Mouse (Mus musculus): ENCODE results near the gene Slc9a3r1. TPM values are rescaled to one million over a fixed set of nuclear protein-coding genes. Genes with fewer than 3 reads are reported as not detected.

Slc9a3r1 gene
- polyA plus RNA-seq, 1 experiment from 2014 or later = 39.6 TPM

DNA sequence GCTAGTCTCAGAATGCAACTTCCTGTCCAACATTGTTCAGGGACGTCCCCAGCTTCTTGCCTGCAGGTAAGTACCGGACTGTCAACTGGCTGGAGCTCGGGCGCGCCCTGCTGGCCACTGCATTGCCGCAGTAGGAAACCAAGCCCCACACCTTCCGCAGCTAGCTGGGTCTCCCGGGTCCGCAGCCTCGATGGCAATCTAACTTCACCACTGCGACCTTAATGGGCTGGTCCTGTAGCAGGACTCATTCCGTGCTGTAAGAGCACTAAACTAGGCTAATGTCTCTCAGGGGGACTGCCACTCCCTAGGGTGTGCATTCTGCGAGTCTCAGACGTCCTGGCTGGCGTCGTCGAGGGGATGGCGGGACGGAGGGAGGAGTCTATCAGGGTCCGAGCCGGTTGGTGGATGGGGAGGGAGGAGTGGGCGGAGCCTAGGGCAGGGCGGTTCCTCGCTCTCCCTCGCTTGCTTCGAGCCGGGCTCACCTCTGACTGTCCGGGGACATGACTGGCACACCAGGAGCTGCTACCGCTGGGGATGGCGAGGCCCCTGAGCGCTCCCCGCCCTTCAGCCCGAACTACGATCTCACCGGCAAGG lies 9.3 kb upstream of the Slc9a3r1 start:
- Histone ChIP-seq H3K36me3 (no peaks in the 10 kb centered on the region), H3K27ac (no peak overlapping the region), H3K4me3 (peak overlapping the region; percentile 42), H3K9me3 (0 out of 2 replicates have a peak, but pooled peaks cover 4% of the 10 kb centered on the region), H3K27me3 (ENCODE audit: insufficient read depth, poor library complexity, severe bottlenecking) (peaks cover 61% of the 10 kb centered on the region), H3K4me1 (replicated peaks) (peaks cover 48% of the 10 kb centered on the region)
- peak; percentile 80 for DNase-seq (ENCODE audit: low spot score)
- WGBS = 2% methylated on average over 35 of the region's 35 CpGs

DNA sequence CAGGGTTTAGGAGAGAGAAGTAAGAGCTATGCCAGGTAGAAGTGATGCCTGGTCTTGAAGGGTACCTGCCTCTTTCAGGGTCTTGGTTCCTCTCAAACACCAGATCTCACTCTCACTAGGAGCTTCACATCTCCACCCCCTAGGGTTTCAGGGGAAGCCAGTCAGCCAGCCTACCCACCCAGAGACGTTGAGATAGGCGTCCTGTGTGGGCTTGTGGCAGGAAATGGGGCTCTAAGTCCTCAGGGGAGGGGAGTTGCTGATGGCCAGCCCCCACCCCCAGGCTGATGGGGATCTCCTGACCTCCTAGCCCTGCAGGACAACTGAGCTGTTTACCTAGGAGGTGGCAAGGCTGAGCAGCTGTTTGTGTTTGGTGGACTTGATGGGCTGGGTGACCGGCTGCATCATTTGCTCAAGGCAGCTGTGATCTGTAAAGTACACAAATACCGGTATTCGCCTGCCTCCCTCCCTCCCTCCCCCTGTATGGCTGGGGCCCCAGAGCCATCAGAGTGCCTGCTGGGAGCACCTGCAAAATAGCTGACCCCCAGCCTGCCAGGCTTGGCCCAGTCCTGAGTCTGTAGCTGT lies 8.0 kb upstream of the Slc9a3r1 start:
- 13% methylated on average over 5 of the region's 5 CpGs for WGBS
- H3K9me3 ChIP-seq = no peaks in the 10 kb centered on the region
- H3K27me3 ChIP-seq (ENCODE audit: insufficient read depth, poor library complexity, severe bottlenecking) = peaks cover 69% of the 10 kb centered on the region

DNA sequence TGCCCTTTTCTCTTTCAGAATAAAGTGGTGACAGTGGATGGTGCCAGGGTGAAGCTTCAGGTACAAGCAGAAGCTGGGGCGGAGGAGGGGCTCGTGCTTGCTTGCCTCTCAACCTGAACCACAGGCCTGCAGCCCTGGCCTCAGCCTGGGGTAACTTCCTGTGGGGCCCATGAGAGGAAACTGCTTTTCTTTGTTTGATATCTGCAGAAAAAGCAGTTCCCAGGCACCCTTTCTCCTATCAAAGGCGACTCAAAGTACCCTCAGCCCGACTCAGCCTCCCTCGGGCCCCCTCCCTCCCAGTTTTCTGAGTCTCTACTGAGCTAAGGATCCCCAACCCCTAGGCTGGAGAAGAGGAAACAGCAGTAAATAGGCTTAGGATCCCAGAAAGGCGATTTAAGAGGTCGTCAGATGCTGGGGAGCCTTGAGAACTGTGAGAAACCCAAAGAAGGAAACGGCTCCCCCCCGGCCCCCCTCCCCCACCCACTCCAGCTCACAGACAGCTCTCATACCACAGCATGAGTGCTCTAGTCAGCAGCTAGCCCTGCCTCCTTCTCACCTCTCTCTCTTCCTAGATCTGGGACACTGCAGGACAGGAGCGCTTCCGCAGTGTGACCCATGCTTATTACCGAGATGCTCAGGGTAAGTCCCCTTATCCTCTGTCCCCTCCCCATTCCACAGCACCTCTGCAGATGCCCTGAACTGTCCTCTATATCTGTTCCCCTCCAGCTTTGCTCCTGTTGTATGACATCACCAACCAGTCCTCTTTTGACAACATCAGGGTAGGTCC lies 5.0 kb upstream of the Slc9a3r1 start:
- Histone ChIP-seq H3K27ac (peak overlapping the region; percentile 64), H3K4me1 (replicated peaks) (peaks cover 63% of the 10 kb centered on the region), H3K4me3 (no peak overlapping the region), H3K9me3 (no peaks in the 10 kb centered on the region), H3K27me3 (ENCODE audit: insufficient read depth, poor library complexity, severe bottlenecking) (peaks cover 82% of the 10 kb centered on the region), H3K36me3 (no peaks in the 10 kb centered on the region)
- 39% methylated on average over 12 of the region's 12 CpGs for WGBS
- DNase-seq (ENCODE audit: low spot score) = no peak

More for the DNA sequence above, 8.0 kb upstream of the Slc9a3r1 start:
- Histone ChIP-seq H3K4me3 (no peak overlapping the region), H3K4me1 (replicated peaks) (peaks cover 53% of the 10 kb centered on the region), H3K36me3 (no peaks in the 10 kb centered on the region), H3K27ac (no peak overlapping the region; the same call in 1 of the 2 replicates)
- no peak for DNase-seq (ENCODE audit: low spot score)

DNA sequence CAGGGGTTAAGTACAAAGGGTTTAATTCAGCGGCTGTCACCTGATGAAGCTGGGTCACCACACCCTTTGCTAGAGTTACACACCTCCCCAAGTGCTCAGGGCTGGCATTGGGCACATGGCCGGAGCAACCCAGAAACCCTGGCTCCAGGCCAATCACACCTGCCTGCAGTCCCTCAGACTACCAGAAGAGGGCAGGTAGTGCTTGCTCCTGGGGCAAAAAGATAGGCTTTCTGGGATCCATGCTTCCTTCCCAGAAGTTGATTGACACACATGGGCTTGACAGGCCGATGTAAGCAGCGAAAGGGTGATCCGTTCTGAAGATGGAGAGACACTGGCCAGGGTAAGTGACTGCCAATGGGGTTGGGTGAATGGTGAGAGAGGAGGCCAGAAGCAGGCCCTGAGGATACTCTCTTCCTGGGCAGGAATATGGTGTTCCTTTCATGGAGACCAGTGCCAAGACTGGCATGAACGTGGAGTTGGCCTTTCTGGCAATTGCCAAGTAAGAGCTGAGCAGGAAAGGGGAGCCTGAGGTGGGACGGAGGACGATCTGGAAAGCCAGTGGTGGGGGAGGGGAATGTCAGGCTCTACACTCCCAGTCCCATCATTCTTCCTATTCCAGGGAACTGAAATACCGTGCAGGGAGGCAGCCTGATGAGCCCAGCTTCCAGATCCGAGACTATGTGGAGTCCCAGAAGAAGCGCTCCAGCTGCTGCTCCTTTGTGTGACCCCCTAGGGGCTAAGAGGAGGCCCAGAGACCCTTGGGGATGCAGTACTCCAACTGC lies 2.9 kb upstream of the Slc9a3r1 start:
- Histone ChIP-seq H3K36me3 (no peaks in the 10 kb centered on the region), H3K27me3 (ENCODE audit: insufficient read depth, poor library complexity, severe bottlenecking) (peaks cover 75% of the 10 kb centered on the region), H3K4me3 (no peak overlapping the region), H3K9me3 (no peaks in the 10 kb centered on the region), H3K27ac (no peak overlapping the region; the same call in 1 of the 2 replicates), H3K4me1 (replicated peaks) (peaks cover 65% of the 10 kb centered on the region)
- WGBS = 46% methylated on average over 11 of the region's 11 CpGs
- DNase-seq (ENCODE audit: low spot score) = peak; percentile 67

GRCm38 (mm10) chr11:115160883-115161577 lies 2.1 kb upstream of the Slc9a3r1 start:
- peaks cover 68% of the 10 kb centered on the region for H3K4me1 ChIP-seq (replicated peaks)
- no peaks in the 10 kb centered on the region for H3K9me3 ChIP-seq
- peak; percentile 79 for DNase-seq (ENCODE audit: low spot score)
- H3K27me3 ChIP-seq (ENCODE audit: insufficient read depth, poor library complexity, severe bottlenecking) = peaks cover 75% of the 10 kb centered on the region
- H3K36me3 ChIP-seq = no peaks in the 10 kb centered on the region
- 32% methylated on average over 10 of the region's 10 CpGs for WGBS
- no peak overlapping the region for H3K27ac ChIP-seq
- no peak overlapping the region for H3K4me3 ChIP-seq

- Histone ChIP-seq H3K27ac (no peak overlapping the region), H3K27me3 (ENCODE audit: insufficient read depth, poor library complexity, severe bottlenecking) (peaks cover 69% of the 10 kb centered on the region), H3K36me3 (no peaks in the 10 kb centered on the region), H3K4me3 (no peak overlapping the region), H3K4me1 (replicated peaks) (peaks cover 70% of the 10 kb centered on the region), H3K9me3 (no peaks in the 10 kb centered on the region)
- 62% methylated on average over 9 of the region's 9 CpGs for WGBS
- no peak for DNase-seq (ENCODE audit: low spot score)
Observed at GRCm38 (mm10) chr11:115161578-115162204, 1.4 kb upstream of the Slc9a3r1 start.

DNA sequence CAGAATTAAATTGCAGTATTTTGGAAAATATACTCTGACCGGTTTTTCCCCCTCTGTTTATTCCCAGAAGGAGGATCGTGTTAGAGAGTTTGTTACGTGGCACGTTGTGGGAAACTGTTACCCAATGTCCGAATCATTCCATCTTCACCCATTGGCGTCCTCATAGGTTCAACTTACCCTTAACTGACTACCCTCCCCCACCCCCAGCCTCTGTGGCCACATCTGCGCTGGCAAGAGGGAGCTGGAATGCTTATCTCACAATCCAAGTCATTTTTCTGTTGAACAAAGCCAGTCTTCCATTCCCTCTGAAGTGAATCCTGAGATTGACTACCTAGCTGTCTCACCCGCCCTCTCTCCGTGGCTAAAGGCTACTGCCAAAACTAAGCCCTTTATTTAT lies 938 bp upstream of the Slc9a3r1 start:
- no peaks in the 10 kb centered on the region for H3K36me3 ChIP-seq
- H3K4me3 ChIP-seq = peak overlapping the region; percentile 75
- peaks cover 64% of the 10 kb centered on the region for H3K27me3 ChIP-seq (ENCODE audit: insufficient read depth, poor library complexity, severe bottlenecking)
- H3K27ac ChIP-seq = peak overlapping the region; percentile 85
- no peak for DNase-seq (ENCODE audit: low spot score)
- peaks cover 70% of the 10 kb centered on the region for H3K4me1 ChIP-seq (replicated peaks)
- 22% methylated on average over 9 of the region's 9 CpGs for WGBS
- H3K9me3 ChIP-seq = no peaks in the 10 kb centered on the region

GRCm38 (mm10) chr11:115163568-115164150 lies 518 bp downstream of the Slc9a3r1 start:
- no peak for DNase-seq (ENCODE audit: low spot score)
- WGBS = under 1% methylated on average over 47 of the region's 47 CpGs
- Histone ChIP-seq H3K9me3 (no peaks in the 10 kb centered on the region), H3K36me3 (no peaks in the 10 kb centered on the region), H3K4me3 (peak overlapping the region; percentile 75), H3K27me3 (ENCODE audit: insufficient read depth, poor library complexity, severe bottlenecking) (peaks cover 53% of the 10 kb centered on the region), H3K4me1 (replicated peaks) (peaks cover 64% of the 10 kb centered on the region), H3K27ac (peak overlapping the region; percentile 85)

GRCm38 (mm10) chr11:115164341-115164975 lies 1.3 kb downstream of the Slc9a3r1 start:
- Histone ChIP-seq H3K4me3 (peak overlapping the region; percentile 75), H3K27ac (peak overlapping the region; percentile 85), H3K4me1 (replicated peaks) (peaks cover 64% of the 10 kb centered on the region), H3K27me3 (ENCODE audit: insufficient read depth, poor library complexity, severe bottlenecking) (peaks cover 51% of the 10 kb centered on the region), H3K36me3 (no peaks in the 10 kb centered on the region), H3K9me3 (no peaks in the 10 kb centered on the region)
- WGBS = 0% methylated on average over 14 of the region's 14 CpGs
- no peak for DNase-seq (ENCODE audit: low spot score)

GRCm38 (mm10) chr11:115164976-115165374 lies 1.8 kb downstream of the Slc9a3r1 start:
- Histone ChIP-seq H3K36me3 (no peaks in the 10 kb centered on the region), H3K4me1 (replicated peaks) (peaks cover 60% of the 10 kb centered on the region), H3K27ac (peak overlapping the region; percentile 85; the same call in 1 of the 2 replicates), H3K9me3 (no peaks in the 10 kb centered on the region), H3K27me3 (ENCODE audit: insufficient read depth, poor library complexity, severe bottlenecking) (peaks cover 46% of the 10 kb centered on the region), H3K4me3 (peak overlapping the region; percentile 75)
- no peak for DNase-seq (ENCODE audit: low spot score)
- WGBS = under 1% methylated on average over 9 of the region's 9 CpGs

DNA sequence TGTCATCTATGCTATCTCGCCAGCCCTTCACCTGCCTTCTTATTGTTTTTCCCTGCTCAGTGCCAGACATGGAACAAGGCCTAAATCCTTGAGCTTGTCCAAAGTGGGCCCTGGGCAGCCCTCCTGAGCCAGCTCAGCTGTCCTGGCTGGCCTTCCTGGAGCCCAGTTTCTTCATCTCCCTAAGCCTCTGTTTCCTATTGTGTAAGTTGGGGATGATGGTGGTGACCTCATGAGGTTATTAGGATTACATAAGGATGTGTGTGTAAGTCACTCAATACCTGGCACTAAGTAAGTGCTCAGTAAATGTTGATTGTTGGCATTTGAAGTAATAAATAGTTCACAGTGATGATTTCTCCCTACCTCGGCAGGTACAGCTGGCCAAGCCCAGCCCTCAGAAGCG lies 3.6 kb downstream of the Slc9a3r1 start:
- no peak overlapping the region for H3K27ac ChIP-seq
- no peak overlapping the region for H3K4me3 ChIP-seq
- H3K27me3 ChIP-seq (ENCODE audit: insufficient read depth, poor library complexity, severe bottlenecking) = peaks cover 42% of the 10 kb centered on the region
- H3K4me1 ChIP-seq (replicated peaks) = peaks cover 60% of the 10 kb centered on the region
- no peak for DNase-seq (ENCODE audit: low spot score)
- no peaks in the 10 kb centered on the region for H3K9me3 ChIP-seq
- WGBS = 88% methylated on average over 3 of the region's 3 CpGs
- no peaks in the 10 kb centered on the region for H3K36me3 ChIP-seq

Measured in hindbrain, embryonic 10.5 days (tissue).